Mouse (Mus musculus): ENCODE measurements around the gene C1qtnf1.

DNA sequence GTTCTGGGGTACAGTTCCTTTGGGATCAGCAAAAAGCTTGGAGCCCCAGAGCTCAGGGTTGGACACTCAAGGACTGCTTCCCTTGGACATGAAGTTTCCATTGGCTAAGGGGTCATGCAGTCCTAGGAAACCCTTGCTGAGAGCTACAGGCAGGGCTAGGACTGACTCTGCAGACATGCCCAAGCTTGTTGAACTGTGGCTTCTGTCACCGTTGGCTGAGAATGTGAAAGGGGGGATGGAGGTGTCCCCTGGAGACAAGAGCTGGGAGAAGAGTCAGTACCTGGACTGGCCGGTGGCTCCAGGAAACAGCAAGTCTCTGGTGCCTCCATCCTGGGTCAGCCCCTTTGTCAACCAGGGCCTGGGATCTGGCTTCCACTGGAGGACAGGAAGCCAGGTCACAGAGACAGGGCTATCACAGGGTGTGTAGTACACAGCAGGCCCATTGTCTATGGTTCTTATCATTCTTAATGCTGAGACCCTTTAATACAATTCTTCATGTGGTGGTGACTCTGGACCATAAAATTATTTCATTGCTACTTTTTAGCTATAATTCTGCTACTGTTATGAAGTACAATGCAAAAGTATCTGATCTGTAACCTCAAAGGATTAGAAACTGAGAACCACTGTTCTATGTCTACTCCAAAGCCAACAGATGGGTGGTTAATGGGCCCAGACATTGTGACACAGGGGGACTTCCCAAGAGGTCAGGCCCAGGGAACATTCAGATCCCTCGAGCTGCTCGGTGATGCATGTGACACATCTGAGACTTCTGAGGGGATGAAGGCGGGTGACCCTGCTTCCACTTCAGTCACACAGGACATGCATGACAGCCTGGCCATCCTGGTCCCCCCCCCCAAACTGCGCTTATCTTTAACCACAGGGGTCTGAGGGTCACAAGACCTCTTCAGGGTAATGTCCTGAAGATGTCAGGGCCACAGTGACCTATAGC lies 23.8 kb upstream of the C1qtnf1 start:
- TF ChIP-seq CTCF (IDR thresholded peaks at IDR 0.05; ENCODE audit: low read depth) (no peak), EP300 (IDR thresholded peaks at IDR 0.05; ENCODE audit: low read depth) (no peak)
